Mouse (Mus musculus) heart, adult 2 months (tissue): ENCODE results near the gene Smg7. TPM values are rescaled to one million over a fixed set of nuclear protein-coding genes. Genes with fewer than 3 reads are reported as not detected.

ENCODE experiments used
- DNase-seq, 2 experiments: peaks; one replicate each; pipeline ENCODE4 v3.0.0; 2021
- H3K27ac ChIP-seq: fragments of 200-600 bp; 2 replicates; pipeline ENCODE4 v1.8.1; 2022
- H3K27me3 ChIP-seq: fragments of 200-500 bp; 2 replicates; pipeline ENCODE4 v1.6.1; 2012; ENCODE audit warnings: mild to moderate bottlenecking, low read length, inconsistent platforms, mixed read lengths; ENCODE audit not compliant: control insufficient read depth, insufficient read depth
- H3K36me3 ChIP-seq: fragments of 200-500 bp; 2 replicates; pipeline ENCODE4 v1.6.1; 2012; ENCODE audit warnings: low read length, inconsistent platforms; ENCODE audit not compliant: control insufficient read depth, insufficient read depth
- H3K4me1 ChIP-seq: fragments of 200-500 bp; 2 replicates; pipeline ENCODE4 v1.6.1; 2011; ENCODE audit warnings: low read length; ENCODE audit not compliant: control insufficient read depth, insufficient read depth
- H3K4me3 ChIP-seq: fragments of 200-600 bp; 2 replicates; pipeline ENCODE4 v1.8.1; 2022
- H3K79me2 ChIP-seq: fragments of 200-500 bp; replicated peaks from 2 replicates; pipeline ENCODE4 v1.6.1; 2012; ENCODE audit warnings: mild to moderate bottlenecking, inconsistent platforms, low read length, moderate library complexity, mixed read lengths; ENCODE audit not compliant: control insufficient read depth, insufficient read depth
- H3K9ac ChIP-seq: fragments of 200-500 bp; 2 replicates; pipeline ENCODE4 v1.6.1; 2012; ENCODE audit warnings: low read depth, mild to moderate bottlenecking, control low read depth, inconsistent platforms, low read length, mixed read lengths
- CTCF ChIP-seq: fragments of 200-600 bp; IDR thresholded peaks from 2 replicates; pipeline ENCODE4 v1.8.1; 2022; ENCODE audit warnings: antibody characterized with exemption, mild to moderate bottlenecking, moderate library complexity
- EP300 ChIP-seq: fragments of 200-500 bp; IDR thresholded peaks from 2 replicates; pipeline ENCODE4 v1.6.1; 2011; ENCODE audit warnings: low read depth, low read length, control low read depth; ENCODE audit not compliant: insufficient read depth
- POLR2A ChIP-seq: fragments of 200-500 bp; IDR thresholded peaks from 2 replicates; pipeline ENCODE4 v1.6.1; 2011; ENCODE audit warnings: mild to moderate bottlenecking, low read depth, low read length, control low read depth; ENCODE audit not compliant: insufficient read depth
- WGBS: fragments of 180-500 bp; shearing (Covaris S2); methylation state at CpG from one replicate; pipeline ENCODE4 v1.1.7; 2018; 5-methylcytosine and 5-hydroxymethylcytosine counted together
- intact Hi-C: fragments of 180-260 bp; cut with DNase I; formaldehyde crosslinking; loops from one replicate; pipeline ENCODE4 v1.15.1; 2025
- polyA plus RNA-seq: library from polyadenylated mRNA; depleted of rRNA; stranded (reverse); fragments of >200 nt; gene quantifications from 2 replicates; pipeline ENCODE4 v1.2.3, GENCODE M21; 2012
- total RNA-seq, 2 experiments: library from RNA; stranded (reverse); gene quantifications; 2 replicates each; pipeline ENCODE4 v1.2.3; 2021

Gene Smg7
- total and polyA plus RNA-seq, 3 experiments = 36.0 to 39.3 (median 39.3) TPM

DNA sequence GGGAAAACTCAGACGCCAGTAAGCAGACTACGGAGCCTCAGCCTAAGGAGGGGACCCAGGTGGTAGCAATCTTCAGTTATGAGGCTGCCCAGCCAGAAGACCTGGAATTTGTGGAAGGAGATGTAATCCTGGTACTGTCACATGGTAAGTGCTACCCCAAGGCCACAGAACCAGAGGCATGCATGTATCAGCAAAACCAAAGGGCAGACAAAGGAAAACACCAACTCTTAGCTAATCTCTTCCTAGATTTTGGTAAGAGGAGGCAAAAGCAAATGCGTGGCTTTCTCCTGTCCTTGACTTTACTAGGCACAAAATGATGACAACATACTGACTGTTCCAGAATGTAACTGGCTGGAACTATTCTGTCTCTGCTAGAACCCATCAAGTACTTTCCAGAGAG is 67.4 kb downstream of the Smg7 start:
- Histone ChIP-seq H3K36me3 (no peaks in the 10 kb centered on the region), H3K9ac (no peak overlapping the region), H3K79me2 (no peaks in the 10 kb centered on the region), H3K4me1 (no peaks in the 10 kb centered on the region; the same call in 1 of the 2 replicates), H3K27ac (no peak overlapping the region), H3K4me3 (no peak overlapping the region), H3K27me3 (no peaks in the 10 kb centered on the region)
- 91% methylated on average over 3 of the region's 3 CpGs for WGBS
- TF ChIP-seq EP300 (no peak), POLR2A (no peak)
- intact Hi-C loops = no loop called here
- no peak for DNase-seq

- Histone ChIP-seq H3K27me3 (no peaks in the 10 kb centered on the region), H3K36me3 (no peaks in the 10 kb centered on the region), H3K4me1 (no peaks in the 10 kb centered on the region), H3K4me3 (no peak overlapping the region), H3K79me2 (no peaks in the 10 kb centered on the region), H3K27ac (no peak overlapping the region), H3K9ac (no peak overlapping the region)
- TF ChIP-seq POLR2A (no peak), CTCF (no peak), EP300 (no peak)
- WGBS = 77% methylated on average over 6 of the region's 6 CpGs
- intact Hi-C loops = no loop called here
- no peak for DNase-seq
Observed at GRCm38 (mm10) chr1:152832316-152832715, 70.1 kb downstream of the Smg7 start.

DNA sequence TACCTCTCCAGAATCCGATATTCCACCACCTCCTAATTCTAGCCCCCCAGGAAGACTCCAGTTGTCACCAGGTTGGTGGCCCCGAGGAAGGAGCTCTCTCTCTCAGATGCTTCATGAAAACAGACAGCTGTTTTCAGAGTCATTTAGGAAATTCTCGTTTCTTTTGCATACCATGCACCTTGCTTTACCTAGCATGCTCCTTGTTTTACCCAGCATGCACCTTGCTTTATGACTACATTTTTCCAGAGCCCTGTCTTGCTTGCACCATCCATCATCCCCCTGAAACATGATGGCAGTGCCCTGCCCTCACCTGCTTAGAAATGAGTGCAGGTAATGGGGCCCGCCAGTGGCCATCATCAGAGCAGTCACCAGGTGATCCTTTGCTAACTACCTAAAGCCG is 70.8 kb downstream of the Smg7 start:
- intact Hi-C loops = no loop called here
- H3K27me3 ChIP-seq = no peaks in the 10 kb centered on the region
- no peaks in the 10 kb centered on the region for H3K79me2 ChIP-seq
- H3K9ac ChIP-seq = no peak overlapping the region
- H3K4me3 ChIP-seq = no peak overlapping the region
- H3K4me1 ChIP-seq = no peaks in the 10 kb centered on the region
- no peak for DNase-seq
- no peak overlapping the region for H3K27ac ChIP-seq
- TF ChIP-seq EP300 (no peak), CTCF (no peak), POLR2A (no peak)
- H3K36me3 ChIP-seq = no peaks in the 10 kb centered on the region
- WGBS = 73% methylated on average over 5 of the region's 5 CpGs

GRCm38 (mm10) chr1:152831003-152831402 is 71.4 kb downstream of the Smg7 start:
- Histone ChIP-seq H3K4me1 (peaks cover 2% of the 10 kb centered on the region; the same call in 1 of the 2 replicates), H3K9ac (no peak overlapping the region), H3K27me3 (no peaks in the 10 kb centered on the region), H3K27ac (no peak overlapping the region), H3K36me3 (no peaks in the 10 kb centered on the region), H3K79me2 (no peaks in the 10 kb centered on the region), H3K4me3 (no peak overlapping the region)
- intact Hi-C loops = no loop called here
- no peak for DNase-seq
- TF ChIP-seq POLR2A (no peak), EP300 (no peak), CTCF (no peak)
- 78% methylated on average over 8 of the region's 8 CpGs for WGBS

- TF ChIP-seq CTCF (no peak), EP300 (no peak), POLR2A (no peak)
- Histone ChIP-seq H3K4me1 (peaks cover 2% of the 10 kb centered on the region; the same call in 1 of the 2 replicates), H3K4me3 (no peak overlapping the region), H3K9ac (no peak overlapping the region), H3K36me3 (no peaks in the 10 kb centered on the region), H3K27ac (no peak overlapping the region), H3K27me3 (no peaks in the 10 kb centered on the region), H3K79me2 (no peaks in the 10 kb centered on the region)
- no peak for DNase-seq
- 93% methylated on average over 9 of the region's 9 CpGs for WGBS
- intact Hi-C loops = no loop called here
Observed at GRCm38 (mm10) chr1:152830054-152830453, 72.4 kb downstream of the Smg7 start.

- Histone ChIP-seq H3K4me1 (peaks cover 2% of the 10 kb centered on the region; the same call in 1 of the 2 replicates), H3K36me3 (no peaks in the 10 kb centered on the region), H3K79me2 (no peaks in the 10 kb centered on the region), H3K9ac (no peak overlapping the region), H3K27me3 (no peaks in the 10 kb centered on the region), H3K27ac (no peak overlapping the region), H3K4me3 (no peak overlapping the region)
- intact Hi-C loops = loop anchor here (5.0 kb wide), 1 partner anchor 1231 kb away; no protein-coding TSS in a partner anchor
- 82% methylated on average over 10 of the region's 10 CpGs for WGBS
- TF ChIP-seq EP300 = no peak
- no peak for TF ChIP-seq POLR2A
- TF ChIP-seq CTCF = no peak
- no peak for DNase-seq
Observed at GRCm38 (mm10) chr1:152828637-152829355, 73.7 kb downstream of the Smg7 start.
